Mouse (Mus musculus): ENCODE measurements around the gene Nppb. TPM values are rescaled to one million over a fixed set of nuclear protein-coding genes. Genes with fewer than 3 reads are reported as not detected.

The Nppb gene
- polyA plus RNA-seq, 1 experiment from 2014 or later: not detected

DNA sequence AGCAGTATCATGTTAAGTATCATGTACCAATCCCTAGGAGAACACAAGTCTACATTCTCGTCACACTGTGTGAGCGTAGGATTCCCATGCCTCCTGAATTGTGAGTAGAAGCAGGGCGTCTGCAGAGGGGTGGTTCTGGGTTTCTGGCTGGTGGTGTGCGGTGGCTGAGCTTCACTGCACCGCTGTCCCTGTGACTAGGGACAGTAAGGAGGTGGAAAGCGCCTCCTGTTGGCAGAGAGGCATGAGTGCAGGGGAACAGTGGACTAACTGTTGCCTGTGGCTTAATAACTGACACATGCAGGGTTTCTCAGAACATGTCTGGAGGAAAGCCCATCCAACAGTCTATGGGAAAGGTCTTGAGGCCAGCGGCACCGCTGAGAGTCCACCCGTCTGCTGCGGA is 29.8 kb downstream of the Nppb start:
- Histone ChIP-seq H3K4me1 (replicated peaks; ENCODE audit: control insufficient read depth, insufficient read depth, low read length) (0 out of 2 replicates have a peak, but pooled peaks cover 3% of the 10 kb centered on the region), H3K27me3 (ENCODE audit: control insufficient read depth, insufficient read depth, low read length) (no peaks in the 10 kb centered on the region), H3K4me3 (ENCODE audit: low read depth, low read length) (no peak overlapping the region), H3K4me2 (ENCODE audit: low read depth, low read length, severe bottlenecking) (no peak overlapping the region), H3K36me3 (ENCODE audit: control insufficient read depth, insufficient read depth, low read length) (peaks cover 37% of the 10 kb centered on the region), H3K9me3 (ENCODE audit: control insufficient read depth, low read length) (no peaks in the 10 kb centered on the region), H3K27ac (ENCODE audit: low read depth, low read length) (no peak overlapping the region), H3K9ac (ENCODE audit: low read length) (no peak overlapping the region)
- ATAC-seq (replicated peaks; ENCODE audit: low FRiP score) (no peak), DNase-seq (ENCODE audit: low spot score) (peak; percentile 57)
- 80% methylated on average over 10 of the region's 10 CpGs for WGBS

DNA sequence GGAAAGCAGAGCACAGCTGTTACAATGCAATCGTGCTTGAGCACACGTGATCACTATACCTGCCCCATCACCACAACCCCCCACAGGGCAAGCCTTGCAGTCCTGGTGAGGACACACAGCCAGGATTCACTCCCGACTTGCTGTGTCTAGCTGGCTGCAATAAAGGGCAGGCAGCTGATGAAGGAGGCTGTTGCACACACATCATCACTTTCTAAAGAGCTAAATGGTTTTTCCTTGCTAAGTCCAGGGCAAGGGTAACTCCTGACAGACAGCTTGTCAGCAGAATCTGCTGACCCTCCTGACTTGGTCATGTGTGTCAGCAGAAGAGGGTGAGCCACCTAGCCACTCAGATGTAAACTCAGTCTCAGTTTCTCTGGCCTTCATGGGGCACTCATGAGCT is 31.4 kb downstream of the Nppb start:
- Histone ChIP-seq H3K4me2 (ENCODE audit: low read depth, low read length, severe bottlenecking) (no peak overlapping the region), H3K4me1 (replicated peaks; ENCODE audit: control insufficient read depth, insufficient read depth, low read length) (0 out of 2 replicates have a peak, but pooled peaks cover 3% of the 10 kb centered on the region), H3K4me3 (ENCODE audit: low read depth, low read length) (no peak overlapping the region), H3K27ac (ENCODE audit: low read depth, low read length) (no peak overlapping the region), H3K27me3 (ENCODE audit: control insufficient read depth, insufficient read depth, low read length) (no peaks in the 10 kb centered on the region), H3K9me3 (ENCODE audit: control insufficient read depth, low read length) (no peaks in the 10 kb centered on the region), H3K36me3 (ENCODE audit: control insufficient read depth, insufficient read depth, low read length) (peaks cover 32% of the 10 kb centered on the region), H3K9ac (ENCODE audit: low read length) (no peak overlapping the region)
- DNase-seq (ENCODE audit: low spot score) (no peak), ATAC-seq (replicated peaks; ENCODE audit: low FRiP score) (no peak)
- 85% methylated on average over 3 of the region's 3 CpGs for WGBS

DNA sequence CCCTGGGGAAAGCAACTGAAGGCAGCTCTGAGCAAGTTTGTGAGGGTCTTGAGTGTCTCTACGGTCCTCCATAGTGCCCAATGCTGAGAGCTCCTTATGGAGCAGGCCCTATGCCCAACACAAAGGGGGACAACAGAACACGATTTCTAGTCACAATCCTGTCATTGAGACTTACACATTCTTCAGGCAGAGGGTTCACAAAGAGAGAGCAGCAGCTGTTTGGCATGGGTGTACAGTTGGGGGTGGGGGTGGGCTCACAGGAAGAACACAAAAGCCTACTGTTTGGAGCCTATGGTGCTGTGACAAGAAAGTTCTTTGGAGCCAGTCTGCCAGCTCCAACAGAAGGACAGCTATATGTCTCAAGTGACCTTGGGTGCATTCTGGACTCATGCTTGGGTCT is 32.8 kb downstream of the Nppb start:
- no peaks in the 10 kb centered on the region for H3K9me3 ChIP-seq (ENCODE audit: control insufficient read depth, low read length)
- H3K4me3 ChIP-seq (ENCODE audit: low read depth, low read length): no peak overlapping the region
- no peak overlapping the region for H3K9ac ChIP-seq (ENCODE audit: low read length)
- no peaks in the 10 kb centered on the region for H3K27me3 ChIP-seq (ENCODE audit: control insufficient read depth, insufficient read depth, low read length)
- 0 out of 2 replicates have a peak overlapping the region, but pooled peaks have one; percentile 31 for H3K27ac ChIP-seq (ENCODE audit: low read depth, low read length)
- no peak overlapping the region for H3K4me2 ChIP-seq (ENCODE audit: low read depth, low read length, severe bottlenecking)
- WGBS: 61% methylated on average over 2 of the region's 2 CpGs
- H3K4me1 ChIP-seq (replicated peaks; ENCODE audit: control insufficient read depth, insufficient read depth, low read length): 0 out of 2 replicates have a peak, but pooled peaks cover 3% of the 10 kb centered on the region
- ATAC-seq (replicated peaks; ENCODE audit: low FRiP score): peak; percentile 21; the same call in 1 of the 2 replicates
- peaks cover 28% of the 10 kb centered on the region; the same call in 1 of the 2 replicates for H3K36me3 ChIP-seq (ENCODE audit: control insufficient read depth, insufficient read depth, low read length)
- no peak for DNase-seq (ENCODE audit: low spot score)

DNA sequence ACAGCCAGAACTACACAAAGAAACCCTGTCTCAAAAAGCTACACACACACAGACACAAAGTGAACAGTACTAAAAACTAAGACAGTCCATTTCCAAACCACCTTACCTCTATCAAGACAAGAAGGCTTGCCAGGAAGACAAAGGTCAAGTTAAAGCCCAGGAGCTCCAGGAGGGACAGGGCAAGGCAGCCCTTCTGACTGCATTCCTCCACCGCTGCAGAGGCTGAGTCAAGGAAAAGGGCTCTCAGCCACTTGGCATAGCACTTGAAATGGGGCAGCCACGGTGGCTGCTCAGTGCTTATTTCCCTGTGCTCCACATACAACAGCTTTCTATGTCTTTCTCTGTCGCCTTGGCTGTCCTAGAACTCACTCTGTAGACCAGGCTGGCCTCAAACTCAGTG is 38.4 kb downstream of the Nppb start:
- 96% methylated on average over 3 of the region's 3 CpGs for WGBS
- H3K4me1 ChIP-seq (replicated peaks; ENCODE audit: control insufficient read depth, insufficient read depth, low read length): no peaks in the 10 kb centered on the region
- DNase-seq (ENCODE audit: low spot score): no peak
- H3K4me3 ChIP-seq (ENCODE audit: low read depth, low read length): no peak overlapping the region
- no peak overlapping the region for H3K27ac ChIP-seq (ENCODE audit: low read depth, low read length)
- no peak overlapping the region for H3K9ac ChIP-seq (ENCODE audit: low read length)
- peaks cover 10% of the 10 kb centered on the region; the same call in 1 of the 2 replicates for H3K36me3 ChIP-seq (ENCODE audit: control insufficient read depth, insufficient read depth, low read length)
- ATAC-seq (replicated peaks; ENCODE audit: low FRiP score): no peak
- no peaks in the 10 kb centered on the region for H3K27me3 ChIP-seq (ENCODE audit: control insufficient read depth, insufficient read depth, low read length)
- H3K4me2 ChIP-seq (ENCODE audit: low read depth, low read length, severe bottlenecking): no peak overlapping the region
- no peaks in the 10 kb centered on the region for H3K9me3 ChIP-seq (ENCODE audit: control insufficient read depth, low read length)

DNA sequence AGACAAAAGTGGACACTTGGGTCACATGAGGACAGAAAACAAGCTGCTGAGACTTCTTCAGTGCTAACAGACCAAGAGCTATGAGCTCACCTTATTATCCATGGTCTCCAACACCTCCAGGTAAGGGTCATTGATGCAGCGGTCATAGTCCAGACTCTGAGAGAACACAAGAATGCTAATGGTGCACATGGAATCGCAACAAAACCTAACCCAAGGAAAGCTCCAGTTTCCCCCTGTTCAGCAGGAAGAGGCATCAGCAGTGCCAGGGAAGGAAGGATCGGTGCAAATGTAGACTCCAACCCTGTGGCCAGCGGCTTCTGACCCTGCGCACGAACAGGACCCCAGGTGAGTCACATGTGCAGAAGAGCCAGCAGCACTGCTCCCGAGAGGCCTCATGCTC is 43.7 kb downstream of the Nppb start:
- DNase-seq (ENCODE audit: low spot score) (no peak), ATAC-seq (replicated peaks; ENCODE audit: low FRiP score) (no peak)
- no peak overlapping the region for H3K4me2 ChIP-seq (ENCODE audit: low read depth, low read length, severe bottlenecking)
- no peaks in the 10 kb centered on the region for H3K27me3 ChIP-seq (ENCODE audit: control insufficient read depth, insufficient read depth, low read length)
- H3K36me3 ChIP-seq (ENCODE audit: control insufficient read depth, insufficient read depth, low read length): peaks cover 3% of the 10 kb centered on the region; the same call in 1 of the 2 replicates
- H3K9ac ChIP-seq (ENCODE audit: low read length): no peak overlapping the region
- 94% methylated on average over 7 of the region's 7 CpGs for WGBS
- no peak overlapping the region for H3K27ac ChIP-seq (ENCODE audit: low read depth, low read length)
- H3K9me3 ChIP-seq (ENCODE audit: control insufficient read depth, low read length): no peaks in the 10 kb centered on the region
- H3K4me1 ChIP-seq (replicated peaks; ENCODE audit: control insufficient read depth, insufficient read depth, low read length): no peaks in the 10 kb centered on the region
- no peak overlapping the region for H3K4me3 ChIP-seq (ENCODE audit: low read depth, low read length)

DNA sequence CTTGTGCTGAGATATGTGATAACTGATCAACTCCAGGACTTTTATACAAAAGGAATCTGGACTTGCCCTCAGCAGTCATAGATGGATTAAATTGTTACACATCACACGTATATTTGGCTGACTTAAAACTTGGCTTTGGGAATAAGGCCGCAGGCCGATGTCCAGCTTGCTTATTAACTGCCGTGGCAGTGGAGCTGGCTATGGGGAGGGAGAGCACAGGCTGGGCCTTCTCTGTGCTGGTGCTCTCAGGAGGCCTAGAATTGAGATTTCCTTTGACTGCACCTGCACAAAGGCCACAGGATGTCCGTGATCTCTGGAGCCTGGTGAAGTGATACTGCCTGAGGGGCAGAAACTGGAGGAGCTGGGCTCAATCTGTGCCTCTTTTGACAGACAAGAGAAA is 44.9 kb downstream of the Nppb start:
- Histone ChIP-seq H3K27ac (ENCODE audit: low read depth, low read length) (no peak overlapping the region), H3K4me1 (replicated peaks; ENCODE audit: control insufficient read depth, insufficient read depth, low read length) (no peaks in the 10 kb centered on the region), H3K4me2 (ENCODE audit: low read depth, low read length, severe bottlenecking) (no peak overlapping the region), H3K9ac (ENCODE audit: low read length) (no peak overlapping the region), H3K9me3 (ENCODE audit: control insufficient read depth, low read length) (no peaks in the 10 kb centered on the region), H3K27me3 (ENCODE audit: control insufficient read depth, insufficient read depth, low read length) (no peaks in the 10 kb centered on the region), H3K36me3 (ENCODE audit: control insufficient read depth, insufficient read depth, low read length) (peaks cover 3% of the 10 kb centered on the region; the same call in 1 of the 2 replicates), H3K4me3 (ENCODE audit: low read depth, low read length) (no peak overlapping the region)
- DNase-seq (ENCODE audit: low spot score): no peak
- no peak for ATAC-seq (replicated peaks; ENCODE audit: low FRiP score)
- WGBS: 86% methylated on average over 5 of the region's 5 CpGs

DNA sequence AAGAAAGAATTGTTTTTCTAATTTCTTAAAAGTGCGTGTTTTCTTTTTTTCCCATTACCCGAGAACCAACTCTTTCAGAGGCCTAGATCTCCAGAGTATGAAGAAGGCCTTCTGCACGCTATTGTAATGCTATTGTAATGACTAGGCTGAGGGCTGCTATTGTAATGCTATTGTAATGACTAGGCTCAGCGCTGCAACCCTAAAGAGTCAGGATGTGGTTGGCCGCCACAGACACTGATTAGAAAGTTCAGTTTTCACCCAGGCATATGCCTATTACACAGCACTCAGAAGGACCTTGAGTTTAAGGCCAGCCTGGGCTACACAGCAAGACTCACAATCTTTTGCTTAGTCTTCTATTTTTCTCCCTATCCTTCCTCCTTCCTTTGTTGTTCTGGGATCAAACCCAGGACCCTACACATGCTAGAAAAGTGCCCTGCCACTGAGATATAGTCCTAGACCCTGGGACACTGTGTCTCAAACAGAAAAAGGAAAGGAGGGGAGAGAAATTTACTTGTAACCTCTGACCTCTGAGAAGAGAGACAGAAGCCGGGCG is 48.3 kb downstream of the Nppb start:
- Histone ChIP-seq H3K4me1 (replicated peaks; ENCODE audit: control insufficient read depth, insufficient read depth, low read length) (peaks cover 5% of the 10 kb centered on the region), H3K9me3 (ENCODE audit: control insufficient read depth, low read length) (no peaks in the 10 kb centered on the region), H3K4me3 (ENCODE audit: low read depth, low read length) (no peak overlapping the region), H3K27me3 (ENCODE audit: control insufficient read depth, insufficient read depth, low read length) (no peaks in the 10 kb centered on the region), H3K27ac (ENCODE audit: low read depth, low read length) (no peak overlapping the region), H3K9ac (ENCODE audit: low read length) (no peak overlapping the region), H3K36me3 (ENCODE audit: control insufficient read depth, insufficient read depth, low read length) (no peaks in the 10 kb centered on the region), H3K4me2 (ENCODE audit: low read depth, low read length, severe bottlenecking) (no peak overlapping the region)
- ATAC-seq (replicated peaks; ENCODE audit: low FRiP score) (no peak), DNase-seq (ENCODE audit: low spot score) (no peak)
- WGBS: 66% methylated on average over 7 of the region's 7 CpGs

DNA sequence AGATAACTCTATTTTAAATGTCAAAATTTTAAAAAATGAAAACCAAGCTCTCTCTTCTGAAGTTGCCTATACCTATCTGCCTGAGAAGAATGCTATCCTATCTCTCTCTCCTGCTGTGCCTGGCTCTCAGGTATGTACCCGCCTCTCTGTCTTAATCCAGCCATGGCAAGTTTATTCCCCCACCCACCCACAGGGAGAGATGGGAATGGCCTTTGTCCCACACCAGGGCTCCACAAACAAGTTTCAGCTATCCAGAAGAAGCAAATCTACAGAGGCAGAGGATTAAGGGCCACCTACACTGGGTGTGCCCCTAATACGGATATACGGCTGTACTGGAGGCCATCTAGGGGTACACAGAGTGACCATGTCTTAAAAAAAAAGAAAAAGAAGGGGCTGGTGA is 49.9 kb downstream of the Nppb start:
- no peak overlapping the region for H3K4me3 ChIP-seq (ENCODE audit: low read depth, low read length)
- ATAC-seq (replicated peaks; ENCODE audit: low FRiP score) (no peak), DNase-seq (ENCODE audit: low spot score) (no peak)
- no peak overlapping the region for H3K9ac ChIP-seq (ENCODE audit: low read length)
- no peak overlapping the region for H3K27ac ChIP-seq (ENCODE audit: low read depth, low read length)
- H3K4me2 ChIP-seq (ENCODE audit: low read depth, low read length, severe bottlenecking): no peak overlapping the region
- 88% methylated on average over 3 of the region's 3 CpGs for WGBS
- no peaks in the 10 kb centered on the region for H3K36me3 ChIP-seq (ENCODE audit: control insufficient read depth, insufficient read depth, low read length)
- no peaks in the 10 kb centered on the region for H3K9me3 ChIP-seq (ENCODE audit: control insufficient read depth, low read length)
- H3K4me1 ChIP-seq (replicated peaks; ENCODE audit: control insufficient read depth, insufficient read depth, low read length): peaks cover 13% of the 10 kb centered on the region
- no peaks in the 10 kb centered on the region for H3K27me3 ChIP-seq (ENCODE audit: control insufficient read depth, insufficient read depth, low read length)
